Mouse (Mus musculus) mature B cell (primary cell): ENCODE data around the gene Cadm3.

ENCODE experiments used
- in situ Hi-C: fragments of 300-500 bp; cut with MboI; formaldehyde crosslinking; loops from 2 replicates; pipeline ENCODE4 v1.14.3; 2019

Cadm3 gene

GRCm38 (mm10) chr1:173367356-173368046 is at the start of gene Cadm3:
Gene Cadm3 (minus strand): TSS chr1:173367695.
- in situ Hi-C loops, result no loop called here

DNA sequence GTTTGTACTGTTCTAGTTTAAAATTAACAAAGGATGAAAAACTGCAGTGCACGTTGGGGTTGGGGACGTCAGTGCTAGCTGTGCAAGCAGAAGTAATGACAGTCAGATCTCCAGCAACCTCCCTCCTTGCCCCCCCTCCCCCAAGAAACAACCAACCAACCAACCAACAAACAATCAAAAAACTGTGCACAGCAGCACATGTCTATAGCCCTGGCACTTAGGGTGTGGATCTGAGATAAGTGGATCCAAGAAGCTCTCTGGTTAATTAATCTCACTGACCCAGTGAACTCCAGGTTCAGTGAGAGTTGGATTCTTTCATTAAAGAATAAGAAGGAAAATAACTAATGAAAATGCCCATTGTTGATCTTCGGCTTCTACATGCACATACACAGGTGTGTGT is 47.1 kb upstream of the Cadm3 start:
- in situ Hi-C loops, result no loop called here

GRCm38 (mm10) chr1:173411863-173412262 is 44.4 kb upstream of the Cadm3 start:
- in situ Hi-C loops, result no loop called here

DNA sequence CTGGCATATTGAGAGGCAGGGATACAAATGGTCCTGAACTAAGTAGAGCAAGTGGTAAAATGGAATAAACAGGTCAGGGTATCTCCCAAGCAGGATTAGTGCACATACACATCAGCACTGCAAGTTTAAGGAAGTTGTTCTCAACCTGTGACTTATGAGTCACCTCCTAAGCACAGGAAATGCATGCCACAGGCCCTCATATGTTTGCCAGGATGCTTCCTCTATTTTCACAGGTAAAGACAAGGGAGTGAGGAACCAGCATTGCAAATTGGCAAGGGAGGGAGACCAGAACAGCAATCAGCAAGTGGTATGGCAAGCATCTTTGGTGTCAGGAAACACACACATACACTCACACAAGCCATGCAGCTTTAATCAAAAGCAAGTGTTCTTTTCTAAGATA is 41.6 kb upstream of the Cadm3 start:
- in situ Hi-C loops, result no loop called here

- in situ Hi-C loops, result no loop called here
These were observed 37.3 kb upstream of the Cadm3 start for GRCm38 (mm10) chr1:173404696-173405309.

GRCm38 (mm10) chr1:173398323-173398970 is 31.0 kb upstream of the Cadm3 start:
- in situ Hi-C loops, result loop anchor here (10.0 to 25.0 kb wide), 2 partner anchors 64 to 986 kb away; partner anchors contain the start of gene Ackr1

DNA sequence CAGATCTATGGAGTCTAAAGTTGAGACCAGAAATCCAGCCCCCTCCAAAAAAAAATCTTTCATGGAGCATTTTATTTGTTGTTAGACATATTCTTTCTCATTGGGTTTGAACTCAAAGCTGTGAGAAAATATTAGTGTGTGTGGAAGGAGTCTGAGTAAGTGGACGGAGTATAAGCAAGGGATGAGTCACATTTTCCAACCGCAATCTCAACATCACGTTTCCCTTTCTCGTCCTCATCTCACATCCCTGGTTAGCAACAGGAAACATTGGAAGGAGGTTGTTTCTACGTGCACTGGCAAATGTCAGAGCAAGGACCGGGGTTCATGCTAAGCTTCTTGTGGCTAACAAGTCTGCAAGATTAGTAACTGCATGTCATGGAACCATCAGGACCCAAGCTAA is 24.3 kb upstream of the Cadm3 start:
- in situ Hi-C loops, result loop anchor here (10.0 to 25.0 kb wide), 2 partner anchors 57 to 979 kb away; partner anchors contain the start of gene Ackr1

DNA sequence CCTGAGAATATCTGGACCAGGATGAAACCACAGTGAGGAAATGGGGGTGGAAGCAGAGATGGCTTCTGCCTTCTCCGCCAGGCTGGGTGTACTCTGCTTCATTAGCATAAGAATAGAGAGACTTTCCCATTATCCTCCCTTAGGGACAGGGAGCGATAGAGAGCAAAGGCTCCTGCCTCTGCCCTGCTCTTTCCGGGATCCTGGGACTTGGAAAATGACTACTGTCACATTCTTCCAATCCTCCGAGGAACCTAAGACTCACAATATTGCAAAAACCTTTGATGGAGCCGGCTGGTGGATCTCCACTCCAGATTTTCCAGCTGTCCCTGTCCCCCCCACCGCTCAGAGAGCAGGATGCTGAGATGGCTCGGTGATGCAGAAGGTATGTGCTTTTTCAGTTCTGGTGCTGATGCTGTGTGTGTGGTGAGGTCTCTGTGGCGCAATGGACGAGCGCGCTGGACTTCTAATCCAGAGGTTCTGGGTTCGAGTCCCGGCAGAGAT is 22.5 kb upstream of the Cadm3 start:
- in situ Hi-C loops, result loop anchor here (10.0 to 25.0 kb wide), 2 partner anchors 55 to 978 kb away; partner anchors contain the start of gene Ackr1

DNA sequence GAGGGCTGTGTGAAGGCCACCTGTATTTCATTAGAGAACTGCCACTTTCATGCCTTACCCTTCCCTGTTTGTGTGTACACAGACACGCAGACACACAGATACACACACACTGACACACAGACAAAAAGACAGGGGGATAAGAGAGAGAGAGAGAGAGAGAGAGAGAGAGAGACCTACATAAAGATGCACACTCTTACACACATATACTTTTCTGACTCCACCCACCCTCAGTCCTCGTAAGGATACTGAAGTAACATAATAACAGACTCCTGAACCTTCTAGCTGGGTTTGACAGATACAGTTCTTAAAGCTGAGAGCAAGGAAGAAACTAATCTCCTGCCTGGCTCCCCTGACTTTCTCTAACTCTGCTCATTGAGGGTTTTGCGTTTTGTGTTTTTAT is 21.9 kb upstream of the Cadm3 start:
- in situ Hi-C loops, result loop anchor here (25.0 kb wide), 1 partner anchor 977 kb away; no protein-coding TSS in a partner anchor

- in situ Hi-C loops, result loop anchor here (25.0 kb wide), 1 partner anchor 969 kb away; no protein-coding TSS in a partner anchor
These were observed 13.9 kb upstream of the Cadm3 start for GRCm38 (mm10) chr1:173381436-173381835.

DNA sequence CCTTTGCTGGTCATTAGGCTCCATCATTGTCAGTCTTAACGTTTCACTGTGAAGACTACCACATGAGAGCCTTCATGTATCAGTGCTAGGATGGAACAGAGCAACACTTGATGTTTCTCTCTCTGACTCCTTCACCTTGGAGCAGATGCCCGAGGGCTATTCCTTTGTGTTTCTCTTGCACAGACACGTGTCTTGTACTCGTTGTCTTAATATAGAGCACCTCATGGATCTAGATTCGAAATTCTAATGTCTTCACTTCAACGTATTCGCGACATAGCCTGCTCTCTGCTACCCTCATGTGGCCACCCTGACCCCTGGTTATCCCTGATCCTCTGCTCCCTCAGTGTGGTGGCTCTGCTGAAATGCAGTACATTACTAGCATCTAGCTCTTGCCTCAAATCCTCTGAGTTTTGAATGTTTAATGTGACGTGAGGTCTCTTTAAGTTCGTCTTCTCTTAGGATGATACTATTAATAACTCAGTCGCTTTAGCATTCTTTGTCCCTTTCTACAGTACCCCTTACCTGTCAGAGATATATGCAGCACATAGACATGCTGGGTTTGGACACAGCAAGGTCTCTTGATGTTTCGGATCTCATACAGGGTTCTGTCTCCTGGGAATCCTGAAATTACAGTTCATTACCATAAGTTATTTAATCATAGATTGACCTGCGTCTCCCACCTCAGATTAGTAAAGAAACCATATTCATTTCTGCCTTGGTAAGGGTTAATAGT is 10.1 kb upstream of the Cadm3 start:
- in situ Hi-C loops, result loop anchor here (25.0 kb wide), 1 partner anchor 965 kb away; no protein-coding TSS in a partner anchor

DNA sequence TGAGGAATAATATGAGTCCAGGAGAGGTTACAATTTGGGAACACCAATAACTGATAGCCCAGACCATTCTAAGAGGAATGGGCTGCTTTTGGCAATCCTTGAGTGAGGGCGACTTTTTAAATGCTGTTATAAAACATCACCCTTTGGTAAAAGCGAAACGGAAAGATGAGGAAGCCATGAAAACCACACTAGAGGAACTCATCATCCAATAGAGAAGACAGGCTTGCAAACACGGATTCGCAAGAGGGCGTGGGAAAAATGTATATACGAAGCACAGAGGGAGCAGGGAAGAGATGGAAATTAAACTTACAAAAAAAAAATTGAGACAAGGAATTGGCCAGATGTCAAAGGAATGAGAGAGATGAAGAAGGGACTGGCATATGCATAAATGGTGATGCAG is 6.5 kb upstream of the Cadm3 start:
- in situ Hi-C loops, result no loop called here

- in situ Hi-C loops, result no loop called here
These were observed 4.1 kb upstream of the Cadm3 start for GRCm38 (mm10) chr1:173371586-173371985.

GRCm38 (mm10) chr1:173370456-173370855 is 3.0 kb upstream of the Cadm3 start:
- in situ Hi-C loops, result no loop called here

DNA sequence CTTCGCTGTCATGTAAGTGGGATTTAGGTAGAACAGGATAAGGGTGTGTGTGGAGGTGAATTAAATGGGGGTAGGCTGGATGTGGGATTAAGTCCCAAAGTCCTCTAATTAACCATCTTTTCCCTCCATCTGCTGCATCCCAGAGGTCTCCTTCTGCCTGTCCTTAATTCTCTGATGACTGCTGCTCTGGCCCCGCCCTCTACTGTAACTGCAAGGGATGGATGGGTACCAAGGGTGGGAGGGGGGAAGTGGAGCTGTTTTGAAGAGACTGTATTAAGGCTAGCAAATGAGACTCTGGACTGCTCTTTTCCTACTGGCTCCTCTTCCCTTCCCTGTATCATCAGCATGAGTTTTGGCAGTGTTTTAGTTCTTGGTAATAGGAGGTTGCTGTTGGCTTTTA is 2.1 kb upstream of the Cadm3 start:
- in situ Hi-C loops, result no loop called here

GRCm38 (mm10) chr1:173366701-173367355 is 667 bp downstream of the Cadm3 start:
- in situ Hi-C loops, result no loop called here

- in situ Hi-C loops, result no loop called here
These were observed 1.5 kb downstream of the Cadm3 start for GRCm38 (mm10) chr1:173365970-173366409.

DNA sequence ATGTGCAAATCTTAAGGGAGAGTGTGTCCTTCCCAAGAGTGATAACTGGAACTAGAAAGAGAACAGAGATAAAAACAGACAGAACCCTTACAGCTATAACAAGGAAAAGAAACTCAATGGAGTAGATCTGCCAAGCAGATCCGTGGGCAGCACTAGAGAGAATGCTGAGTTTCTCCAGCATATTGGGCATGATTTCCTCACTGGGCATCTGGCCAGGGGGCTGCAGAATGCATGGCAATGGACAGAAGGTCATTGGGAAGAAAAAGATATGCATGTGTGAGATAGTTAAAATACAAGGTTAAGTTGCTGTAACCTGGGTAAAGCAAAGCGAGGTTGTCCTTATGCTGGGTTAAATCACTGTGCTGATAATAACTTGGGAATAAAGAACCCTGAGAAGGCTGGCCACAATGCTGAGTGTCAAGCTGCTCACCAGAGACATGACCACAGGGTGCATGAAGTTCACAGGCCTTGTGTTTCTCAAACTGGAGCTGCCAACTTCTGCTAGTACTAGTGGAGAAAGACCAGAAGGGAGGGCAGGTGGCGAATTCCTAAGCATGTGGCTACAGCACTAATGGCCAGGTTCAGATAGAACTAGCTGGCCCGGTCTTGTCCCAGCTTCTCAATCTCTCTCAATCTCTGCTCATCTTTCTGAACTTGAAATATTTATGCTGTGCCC is 3.2 kb downstream of the Cadm3 start:
- in situ Hi-C loops, result no loop called here

DNA sequence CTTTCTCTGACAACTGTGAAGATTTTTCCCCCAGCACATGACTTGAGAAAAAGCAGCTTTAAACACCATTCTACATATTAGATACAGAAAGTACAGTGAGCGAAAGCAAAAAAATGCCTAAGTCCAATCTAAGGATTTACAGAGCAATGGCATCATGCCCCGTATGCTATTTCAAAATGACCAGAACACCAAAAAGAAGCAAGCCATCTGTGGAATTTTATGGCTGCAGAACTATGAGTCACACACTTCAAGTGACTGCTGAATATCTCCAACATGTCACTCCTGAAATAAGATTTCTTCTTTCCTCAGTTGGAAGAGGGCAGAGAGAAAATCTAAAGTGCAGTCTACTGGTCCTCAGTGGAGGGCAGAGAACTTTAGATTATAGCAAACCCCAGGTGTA is 4.1 kb downstream of the Cadm3 start:
- in situ Hi-C loops, result no loop called here

GRCm38 (mm10) chr1:173361651-173362050 is 5.8 kb downstream of the Cadm3 start:
- in situ Hi-C loops, result no loop called here
